Mouse (Mus musculus) heart, postnatal 0 days (tissue): ENCODE measurements around the gene Snapc5. TPM values are rescaled to one million over a fixed set of nuclear protein-coding genes. Genes with fewer than 3 reads are reported as not detected.

Experiments used
- ATAC-seq: fragments of 200-750 bp; cut with Nextera tagmentation; 2 replicates; pipeline ENCODE4 v1.8.0; 2017; ENCODE audit warnings: low read depth, moderate number of reproducible peaks, moderate library complexity; ENCODE audit not compliant: insufficient read depth
- DNase-seq: peaks from one replicate; pipeline ENCODE4 v3.0.0-alpha.2; 2016; ENCODE audit warnings: low spot score
- H3K27ac ChIP-seq: fragments of 300-500 bp; sonication (generic); 2 replicates; pipeline ENCODE4 v1.5.1; 2014; ENCODE audit warnings: low read depth, mild to moderate bottlenecking
- H3K27me3 ChIP-seq: fragments of 300-500 bp; sonication (generic); 2 replicates; pipeline ENCODE4 v1.6.1; 2014; ENCODE audit warnings: low read length, mixed read lengths; ENCODE audit not compliant: control insufficient read depth, insufficient read depth
- H3K36me3 ChIP-seq: fragments of 300-500 bp; sonication (generic); replicated peaks from 2 replicates; pipeline ENCODE4 v1.6.1; 2014; ENCODE audit warnings: low read length, mixed read lengths; ENCODE audit not compliant: control insufficient read depth, insufficient read depth
- H3K4me1 ChIP-seq: fragments of 300-500 bp; sonication (generic); 2 replicates; pipeline ENCODE4 v1.6.1; 2014; ENCODE audit warnings: antibody characterized with exemption; ENCODE audit not compliant: control insufficient read depth, insufficient read depth
- H3K4me2 ChIP-seq: fragments of 300-500 bp; sonication (generic); 2 replicates; pipeline ENCODE4 v1.6.1; 2014; ENCODE audit warnings: low read depth, mild to moderate bottlenecking, low read length, moderate library complexity
- H3K4me3 ChIP-seq: fragments of 300-500 bp; sonication (generic); 2 replicates; pipeline ENCODE4 v1.5.1; 2014; ENCODE audit warnings: low read depth, low read length
- H3K9ac ChIP-seq: fragments of 300-500 bp; sonication (generic); replicated peaks from 2 replicates; pipeline ENCODE4 v1.6.1; 2014; ENCODE audit warnings: low read depth, low read length, mixed read lengths
- H3K9me3 ChIP-seq: fragments of 300-500 bp; sonication (generic); replicated peaks from 2 replicates; pipeline ENCODE4 v1.6.1; 2016; ENCODE audit warnings: low read length; ENCODE audit not compliant: control insufficient read depth
- CTCF ChIP-seq: IDR thresholded peaks from 2 replicates; pipeline ENCODE4 v1.5.1; 2016; ENCODE audit warnings: antibody characterized with exemption, control low read depth, low read depth
- EP300 ChIP-seq: IDR thresholded peaks from 2 replicates; pipeline ENCODE4 v1.6.1; 2016; ENCODE audit warnings: antibody characterized with exemption, low read depth
- WGBS: fragments of 180-500 bp; shearing (Covaris S2); extraction: QIAGEN DNeasy Blood & Tissue Kit; methylation state at CpG from one replicate; pipeline ENCODE4 v1.1.7; 2014; 5-methylcytosine and 5-hydroxymethylcytosine counted together
- microRNA-seq: library from miRNA; unstranded; fragments of <30 nt; microRNA quantifications from one replicate; pipeline ENCODE4, GENCODE M21; 2016
- polyA plus RNA-seq: library from polyadenylated mRNA; unstranded; fragments of >200 nt; fragmentation: Nextera tagmentation; extraction: Ambion mirVana; gene quantifications from 2 replicates; pipeline ENCODE4 v1.2.1, GENCODE M21; 2015
- total RNA-seq: library from RNA; depleted of rRNA; stranded (reverse); fragments of >200 nt; gene quantifications from 2 replicates; pipeline ENCODE4 v1.2.3, GENCODE M21; 2014; ENCODE audit warnings: low replicate concordance; rRNA removed

Snapc5 gene
- total and polyA plus RNA-seq, 2 experiments from 2014 or later: 2.5 to 32.0 TPM

- no peak overlapping the region for H3K4me2 ChIP-seq
- no peak for TF ChIP-seq EP300
- TF ChIP-seq CTCF: no peak
- no peaks in the 10 kb centered on the region for H3K9me3 ChIP-seq
- no peak overlapping the region for H3K4me3 ChIP-seq
- DNase-seq (no peak), ATAC-seq (no peak)
- H3K27me3 ChIP-seq: no peaks in the 10 kb centered on the region
- WGBS: 54% methylated on average over 12 of the region's 12 CpGs
- no peaks in the 10 kb centered on the region for H3K36me3 ChIP-seq
- H3K4me1 ChIP-seq: peaks cover 23% of the 10 kb centered on the region
- H3K9ac ChIP-seq: no peak overlapping the region
- H3K27ac ChIP-seq: no peak overlapping the region
Observed at GRCm38 (mm10) chr9:64227736-64228135, 48.7 kb downstream of the Snapc5 start.

GRCm38 (mm10) chr9:64228972-64229371 is 49.9 kb downstream of the Snapc5 start:
- peaks cover 28% of the 10 kb centered on the region for H3K4me1 ChIP-seq
- no peak overlapping the region for H3K4me3 ChIP-seq
- DNase-seq (no peak), ATAC-seq (no peak)
- no peaks in the 10 kb centered on the region for H3K9me3 ChIP-seq
- H3K9ac ChIP-seq: no peak overlapping the region
- no peak overlapping the region for H3K4me2 ChIP-seq
- H3K36me3 ChIP-seq: no peaks in the 10 kb centered on the region
- no peak overlapping the region for H3K27ac ChIP-seq
- no peaks in the 10 kb centered on the region for H3K27me3 ChIP-seq
- TF ChIP-seq EP300: no peak
- no peak for TF ChIP-seq CTCF

DNA sequence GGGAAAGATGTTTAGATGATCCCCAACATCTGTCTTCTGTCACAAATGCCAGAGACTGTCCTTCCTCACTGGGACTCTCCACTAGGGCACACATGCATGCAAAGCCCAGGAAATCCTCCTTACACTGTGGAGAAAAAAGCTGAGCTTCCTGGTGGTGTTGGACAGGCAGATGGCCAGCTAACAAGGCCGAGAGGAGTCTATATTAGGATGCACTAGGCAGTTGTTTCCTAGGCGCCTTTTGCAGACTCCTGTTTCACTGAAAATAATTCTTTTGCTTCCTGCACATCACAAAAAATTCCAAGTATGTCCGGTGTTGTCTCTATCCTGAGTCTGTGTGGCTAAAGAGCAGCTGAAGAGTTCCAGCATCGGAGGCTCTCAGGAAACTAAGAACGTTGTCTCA is 52.1 kb downstream of the Snapc5 start:
- 22% methylated on average over 5 of the region's 5 CpGs for WGBS
- no peaks in the 10 kb centered on the region for H3K36me3 ChIP-seq
- H3K27me3 ChIP-seq: no peaks in the 10 kb centered on the region
- TF ChIP-seq CTCF: no peak
- TF ChIP-seq EP300: no peak
- H3K4me1 ChIP-seq: peaks cover 24% of the 10 kb centered on the region
- no peaks in the 10 kb centered on the region for H3K9me3 ChIP-seq
- H3K4me2 ChIP-seq: 0 out of 2 replicates have a peak overlapping the region, but pooled peaks have one; percentile 14
- peak overlapping the region; percentile 57 for H3K27ac ChIP-seq
- 0 out of 2 replicates have a peak overlapping the region, but pooled peaks have one; percentile 23 for H3K9ac ChIP-seq
- peak; percentile 22 for DNase-seq
- ATAC-seq: 0 out of 2 replicates have a peak, but pooled peaks have one; percentile 30
- H3K4me3 ChIP-seq: no peak overlapping the region

- Histone ChIP-seq H3K9me3 (no peaks in the 10 kb centered on the region), H3K27ac (peak overlapping the region; percentile 57), H3K36me3 (no peaks in the 10 kb centered on the region), H3K4me3 (no peak overlapping the region), H3K27me3 (no peaks in the 10 kb centered on the region), H3K4me1 (peaks cover 24% of the 10 kb centered on the region), H3K9ac (0 out of 2 replicates have a peak overlapping the region, but pooled peaks have one; percentile 23), H3K4me2 (0 out of 2 replicates have a peak overlapping the region, but pooled peaks have one; percentile 14)
- TF ChIP-seq CTCF (no peak), EP300 (no peak)
- 68% methylated on average over 3 of the region's 3 CpGs for WGBS
- ATAC-seq (no peak), DNase-seq (no peak)
Observed at GRCm38 (mm10) chr9:64231674-64232073, 52.6 kb downstream of the Snapc5 start.

GRCm38 (mm10) chr9:64232257-64232957 is 53.3 kb downstream of the Snapc5 start:
- Histone ChIP-seq H3K36me3 (no peaks in the 10 kb centered on the region), H3K27me3 (no peaks in the 10 kb centered on the region), H3K27ac (peak overlapping the region; percentile 57), H3K9ac (no peak overlapping the region), H3K9me3 (no peaks in the 10 kb centered on the region), H3K4me1 (peaks cover 24% of the 10 kb centered on the region), H3K4me3 (no peak overlapping the region), H3K4me2 (peak overlapping the region; percentile 29)
- ATAC-seq (peak; percentile 57; the same call in 1 of the 2 replicates), DNase-seq (peak; percentile 35)
- no peak for TF ChIP-seq CTCF
- TF ChIP-seq EP300: no peak
- WGBS: 43% methylated on average over 9 of the region's 9 CpGs

Small RNAs within 50 kb of the gene (microRNA-seq; reads per million reads assigned to microRNA genes)
- gene Gm24106: not detected

Other genes with a start within 250 kb of the Snapc5 start
- gene Smad6, start 157.2 kb upstream of the Snapc5 start, total RNA-seq: 68.4 and 93.1 TPM in 2 replicates
- 5.6 and 6.7 TPM in 2 replicates for gene Smad6, start 157.2 kb upstream of the Snapc5 start, polyA plus RNA-seq
- gene Lctl, start 62.1 kb upstream of the Snapc5 start, total RNA-seq: not detected in 2 replicates
- 0.21 TPM in 1 of 2 replicates, not detected in the other for gene Lctl, start 62.1 kb upstream of the Snapc5 start, polyA plus RNA-seq
- gene Zwilch, start 6.2 kb upstream of the Snapc5 start, total RNA-seq: 9.8 and 28.8 TPM in 2 replicates
- 3.8 and 4.9 TPM in 2 replicates for gene Zwilch, start 6.2 kb upstream of the Snapc5 start, polyA plus RNA-seq
- 667 and 760 TPM in 2 replicates for gene Rpl4, start 5.9 kb upstream of the Snapc5 start, total RNA-seq
- gene Rpl4, start 5.9 kb upstream of the Snapc5 start, polyA plus RNA-seq: 537 and 545 TPM in 2 replicates
- not detected in 2 replicates for gene Uchl4, start 55.9 kb downstream of the Snapc5 start, total RNA-seq
- 0.75 and 1.1 TPM in 2 replicates for gene Uchl4, start 55.9 kb downstream of the Snapc5 start, polyA plus RNA-seq
- gene Map2k1, start 74.4 kb downstream of the Snapc5 start, total RNA-seq: 110 and 149 TPM in 2 replicates
- 57.1 and 57.7 TPM in 2 replicates for gene Map2k1, start 74.4 kb downstream of the Snapc5 start, polyA plus RNA-seq
- 19.8 and 20.9 TPM in 2 replicates for gene Tipin, start 102.3 kb downstream of the Snapc5 start, total RNA-seq
- gene Tipin, start 102.3 kb downstream of the Snapc5 start, polyA plus RNA-seq: 54.1 and 60.7 TPM in 2 replicates
- gene Dis3l, start 162.0 kb downstream of the Snapc5 start, total RNA-seq: 11.8 and 18.9 TPM in 2 replicates
- gene Dis3l, start 162.0 kb downstream of the Snapc5 start, polyA plus RNA-seq: 11.4 and 12.9 TPM in 2 replicates
- gene Megf11, start 206.4 kb downstream of the Snapc5 start, total RNA-seq: 0.15 and 0.23 TPM in 2 replicates
- gene Megf11, start 206.4 kb downstream of the Snapc5 start, polyA plus RNA-seq: 0.18 and 0.19 TPM in 2 replicates